Mouse (Mus musculus): Measurements from ENCODE around the gene Cdk15. TPM values are rescaled to one million over a fixed set of nuclear protein-coding genes. Genes with fewer than 3 reads are reported as not detected.

Gene Cdk15
- polyA plus RNA-seq, 1 experiment from 2014 or later, result 0.57 TPM

GRCm38 (mm10) chr1:59285880-59286279 lies 29.2 kb downstream of the Cdk15 start:
- Histone ChIP-seq H3K36me3 (no peaks in the 10 kb centered on the region), H3K27ac (no peak overlapping the region), H3K4me1 (replicated peaks) (no peaks in the 10 kb centered on the region), H3K27me3 (no peaks in the 10 kb centered on the region), H3K9ac (no peak overlapping the region), H3K9me3 (replicated peaks) (no peaks in the 10 kb centered on the region), H3K4me2 (no peak overlapping the region), H3K4me3 (no peak overlapping the region)
- 83% methylated on average over 5 of the region's 5 CpGs for WGBS
- no peak for ATAC-seq (replicated peaks; ENCODE audit: insufficient number of reproducible peaks, insufficient read depth, low FRiP score, low read depth)

- no peaks in the 10 kb centered on the region for H3K4me1 ChIP-seq (replicated peaks)
- 73% methylated on average over 13 of the region's 13 CpGs for WGBS
- H3K9ac ChIP-seq, result no peak overlapping the region
- H3K27ac ChIP-seq, result no peak overlapping the region
- H3K4me3 ChIP-seq, result no peak overlapping the region
- H3K36me3 ChIP-seq, result no peaks in the 10 kb centered on the region
- H3K4me2 ChIP-seq, result no peak overlapping the region
- H3K27me3 ChIP-seq, result no peaks in the 10 kb centered on the region
- no peaks in the 10 kb centered on the region for H3K9me3 ChIP-seq (replicated peaks)
- no peak for ATAC-seq (replicated peaks; ENCODE audit: insufficient number of reproducible peaks, insufficient read depth, low FRiP score, low read depth)
Measured at GRCm38 (mm10) chr1:59286316-59286850, 29.7 kb downstream of the Cdk15 start.

- Histone ChIP-seq H3K36me3 (no peaks in the 10 kb centered on the region), H3K4me2 (no peak overlapping the region), H3K4me3 (no peak overlapping the region), H3K9me3 (replicated peaks) (no peaks in the 10 kb centered on the region), H3K4me1 (replicated peaks) (no peaks in the 10 kb centered on the region), H3K27ac (no peak overlapping the region), H3K27me3 (no peaks in the 10 kb centered on the region), H3K9ac (no peak overlapping the region)
- ATAC-seq (replicated peaks; ENCODE audit: insufficient number of reproducible peaks, insufficient read depth, low FRiP score, low read depth), result no peak
- 71% methylated on average over 8 of the region's 8 CpGs for WGBS
Measured at GRCm38 (mm10) chr1:59287733-59288132, 31.0 kb downstream of the Cdk15 start.

GRCm38 (mm10) chr1:59291652-59292051 lies 34.9 kb downstream of the Cdk15 start:
- Histone ChIP-seq H3K4me1 (replicated peaks) (no peaks in the 10 kb centered on the region), H3K4me2 (no peak overlapping the region), H3K4me3 (no peak overlapping the region), H3K9me3 (replicated peaks) (no peaks in the 10 kb centered on the region), H3K27me3 (no peaks in the 10 kb centered on the region), H3K27ac (no peak overlapping the region), H3K36me3 (no peaks in the 10 kb centered on the region), H3K9ac (no peak overlapping the region)
- WGBS, result 44% methylated on average over 2 of the region's 2 CpGs
- ATAC-seq (replicated peaks; ENCODE audit: insufficient number of reproducible peaks, insufficient read depth, low FRiP score, low read depth), result no peak

GRCm38 (mm10) chr1:59295769-59296168 lies 39.1 kb downstream of the Cdk15 start:
- Histone ChIP-seq H3K9ac (no peak overlapping the region), H3K27me3 (no peaks in the 10 kb centered on the region), H3K4me2 (no peak overlapping the region), H3K4me3 (no peak overlapping the region), H3K36me3 (no peaks in the 10 kb centered on the region), H3K9me3 (replicated peaks) (no peaks in the 10 kb centered on the region), H3K27ac (no peak overlapping the region), H3K4me1 (replicated peaks) (no peaks in the 10 kb centered on the region; the same call in 1 of the 2 replicates)
- ATAC-seq (replicated peaks; ENCODE audit: insufficient number of reproducible peaks, insufficient read depth, low FRiP score, low read depth), result no peak
- 75% methylated on average over 1 of the region's 1 CpGs for WGBS

- H3K27ac ChIP-seq, result no peak overlapping the region
- WGBS, result 66% methylated on average over 3 of the region's 3 CpGs
- no peaks in the 10 kb centered on the region for H3K9me3 ChIP-seq (replicated peaks)
- H3K4me2 ChIP-seq, result no peak overlapping the region
- no peak overlapping the region for H3K4me3 ChIP-seq
- H3K27me3 ChIP-seq, result no peaks in the 10 kb centered on the region
- no peaks in the 10 kb centered on the region for H3K36me3 ChIP-seq
- ATAC-seq (replicated peaks; ENCODE audit: insufficient number of reproducible peaks, insufficient read depth, low FRiP score, low read depth), result no peak
- no peaks in the 10 kb centered on the region; the same call in 1 of the 2 replicates for H3K4me1 ChIP-seq (replicated peaks)
- no peak overlapping the region for H3K9ac ChIP-seq
Measured at GRCm38 (mm10) chr1:59297167-59297566, 40.5 kb downstream of the Cdk15 start.

GRCm38 (mm10) chr1:59298491-59299090 lies 41.9 kb downstream of the Cdk15 start:
- 34% methylated on average over 9 of the region's 9 CpGs for WGBS
- Histone ChIP-seq H3K9ac (no peak overlapping the region), H3K27me3 (no peaks in the 10 kb centered on the region), H3K27ac (no peak overlapping the region), H3K9me3 (replicated peaks) (no peaks in the 10 kb centered on the region), H3K4me2 (no peak overlapping the region), H3K36me3 (no peaks in the 10 kb centered on the region), H3K4me1 (replicated peaks) (no peaks in the 10 kb centered on the region; the same call in 1 of the 2 replicates), H3K4me3 (no peak overlapping the region)
- ATAC-seq (replicated peaks; ENCODE audit: insufficient number of reproducible peaks, insufficient read depth, low FRiP score, low read depth), result no peak

- Histone ChIP-seq H3K27me3 (peaks cover 3% of the 10 kb centered on the region; the same call in 1 of the 2 replicates), H3K27ac (no peak overlapping the region), H3K36me3 (no peaks in the 10 kb centered on the region), H3K4me2 (no peak overlapping the region), H3K9me3 (replicated peaks) (no peaks in the 10 kb centered on the region), H3K4me3 (no peak overlapping the region), H3K4me1 (replicated peaks) (no peaks in the 10 kb centered on the region), H3K9ac (no peak overlapping the region)
- 75% methylated on average over 5 of the region's 5 CpGs for WGBS
- ATAC-seq (replicated peaks; ENCODE audit: insufficient number of reproducible peaks, insufficient read depth, low FRiP score, low read depth), result no peak
Measured at GRCm38 (mm10) chr1:59307310-59307709, 50.6 kb downstream of the Cdk15 start.

GRCm38 (mm10) chr1:59311292-59311885 lies 54.7 kb downstream of the Cdk15 start:
- no peak overlapping the region for H3K9ac ChIP-seq
- ATAC-seq (replicated peaks; ENCODE audit: insufficient number of reproducible peaks, insufficient read depth, low FRiP score, low read depth), result no peak
- peaks cover 1% of the 10 kb centered on the region; the same call in 1 of the 2 replicates for H3K4me1 ChIP-seq (replicated peaks)
- H3K4me2 ChIP-seq, result no peak overlapping the region
- no peak overlapping the region for H3K27ac ChIP-seq
- WGBS, result 55% methylated on average over 5 of the region's 5 CpGs
- H3K4me3 ChIP-seq, result no peak overlapping the region
- no peaks in the 10 kb centered on the region for H3K9me3 ChIP-seq (replicated peaks)
- no peaks in the 10 kb centered on the region for H3K36me3 ChIP-seq
- H3K27me3 ChIP-seq, result peaks cover 14% of the 10 kb centered on the region

GRCm38 (mm10) chr1:59312187-59313153 lies 55.8 kb downstream of the Cdk15 start:
- no peak overlapping the region for H3K27ac ChIP-seq
- H3K27me3 ChIP-seq, result peaks cover 16% of the 10 kb centered on the region
- H3K9me3 ChIP-seq (replicated peaks), result no peaks in the 10 kb centered on the region
- peaks cover 2% of the 10 kb centered on the region; the same call in 1 of the 2 replicates for H3K4me1 ChIP-seq (replicated peaks)
- ATAC-seq (replicated peaks; ENCODE audit: insufficient number of reproducible peaks, insufficient read depth, low FRiP score, low read depth), result no peak
- H3K9ac ChIP-seq, result no peak overlapping the region
- H3K4me2 ChIP-seq, result no peak overlapping the region
- 64% methylated on average over 10 of the region's 10 CpGs for WGBS
- H3K4me3 ChIP-seq, result no peak overlapping the region
- H3K36me3 ChIP-seq, result no peaks in the 10 kb centered on the region

All from heart, embryonic 15.5 days (tissue).